Comparison of ENCODE assay signal across 14 mouse cellular contexts in the genomic region with DNA sequence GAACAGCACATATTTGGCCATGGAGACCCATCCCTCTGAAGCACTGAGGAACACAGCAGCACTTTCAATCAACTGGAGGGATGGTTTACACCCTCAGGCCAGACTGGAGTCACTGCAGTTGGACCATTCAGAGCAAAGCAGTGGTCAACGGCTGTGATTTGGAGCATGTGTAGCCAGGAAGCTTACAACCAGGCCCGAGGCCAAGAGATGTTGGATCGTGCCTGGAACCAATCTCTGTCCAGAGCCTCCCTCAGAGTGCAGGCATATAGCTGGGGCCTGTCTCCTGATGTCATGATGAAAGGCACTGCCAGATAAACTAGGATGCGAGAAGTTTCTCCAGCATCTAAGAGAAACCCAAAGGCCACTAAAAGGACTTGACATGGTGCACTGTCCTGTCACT.
"Had no signal": no experiment of that assay in that cellular context is flagged by ENCODE, and none has a peak within 500 bp of the region (broad histone marks: within the 10 kb centered on the region; RNA-seq: fewer than 3 reads in every experiment).

No protein-coding gene starts in this region.

- H3K36me3 ChIP-seq: lung, embryonic 15.5 days; midbrain, embryonic 13.5 days; midbrain, embryonic 15.5 days; neural tube, embryonic 12.5 days; stomach, embryonic 15.5 days had no signal

- H3K27ac ChIP-seq: lung, embryonic 15.5 days; macrophage; midbrain, embryonic 13.5 days; midbrain, embryonic 15.5 days; neural tube, embryonic 12.5 days; stomach, embryonic 15.5 days; stomach, postnatal 0 days had no signal

- H3K27me3 ChIP-seq: lung, embryonic 15.5 days; megakaryocyte, embryonic 14.5 days; midbrain, embryonic 13.5 days; midbrain, embryonic 15.5 days; neural tube, embryonic 12.5 days; stomach, embryonic 15.5 days had no signal

- H3K9me3 ChIP-seq: lung, embryonic 15.5 days; megakaryocyte, embryonic 14.5 days; midbrain, embryonic 13.5 days; midbrain, embryonic 15.5 days; neural tube, embryonic 12.5 days; stomach, embryonic 15.5 days had no signal

- DNase-seq: lung, postnatal 14 days; lung, postnatal 36 days; right cerebral cortex, postnatal 14 days; thymus, adult 2 months; thymus, postnatal 25 days; thymus, postnatal 4 days had no signal

- H3K4me3 ChIP-seq: lung, embryonic 15.5 days; megakaryocyte, embryonic 14.5 days; midbrain, embryonic 13.5 days; midbrain, embryonic 15.5 days; neural tube, embryonic 12.5 days; stomach, embryonic 15.5 days had no signal

- H3K4me1 ChIP-seq: lung, embryonic 15.5 days; megakaryocyte, embryonic 14.5 days; midbrain, embryonic 13.5 days; midbrain, embryonic 15.5 days; neural tube, embryonic 12.5 days; stomach, embryonic 15.5 days had no signal
